Mouse (Mus musculus) stomach, embryonic 16.5 days (tissue): ENCODE data around the gene Fxyd3. TPM values are rescaled to one million over a fixed set of nuclear protein-coding genes. Genes with fewer than 3 reads are reported as not detected.

Source experiments
- ATAC-seq: fragments of 200-750 bp; cut with Nextera tagmentation; 2 replicates; pipeline ENCODE4 v1.8.0; 2017; ENCODE audit warnings: moderate number of reproducible peaks, moderate TSS enrichment; ENCODE audit not compliant: insufficient read depth, low FRiP score
- H3K27ac ChIP-seq: fragments of 300-500 bp; sonication (generic); 2 replicates; pipeline ENCODE4 v1.5.1; 2014; ENCODE audit warnings: low read length
- H3K27me3 ChIP-seq: fragments of 300-500 bp; sonication (generic); 2 replicates; pipeline ENCODE4 v1.6.1; 2014; ENCODE audit warnings: low read length, control low read depth, mixed read lengths; ENCODE audit not compliant: control insufficient read depth, insufficient read depth
- H3K36me3 ChIP-seq: fragments of 300-500 bp; sonication (generic); 2 replicates; pipeline ENCODE4 v1.6.1; 2014; ENCODE audit warnings: low read length; ENCODE audit not compliant: control insufficient read depth, insufficient read depth
- H3K4me1 ChIP-seq: fragments of 300-500 bp; sonication (generic); 2 replicates; pipeline ENCODE4 v1.6.1; 2014; ENCODE audit warnings: low read length, control low read depth, mixed read lengths; ENCODE audit not compliant: control insufficient read depth, insufficient read depth
- H3K4me2 ChIP-seq: fragments of 300-500 bp; sonication (generic); 2 replicates; pipeline ENCODE4 v1.6.1; 2014; ENCODE audit warnings: low read depth, low read length, mixed read lengths
- H3K4me3 ChIP-seq: fragments of 300-500 bp; sonication (generic); replicated peaks from 2 replicates; pipeline ENCODE4 v1.5.1; 2014; ENCODE audit warnings: mild to moderate bottlenecking, low read length
- H3K9ac ChIP-seq: fragments of 300-500 bp; sonication (generic); 2 replicates; pipeline ENCODE4 v1.6.1; 2014; ENCODE audit warnings: low read length
- H3K9me3 ChIP-seq: fragments of 300-500 bp; sonication (generic); replicated peaks from 2 replicates; pipeline ENCODE4 v1.6.1; 2016; ENCODE audit warnings: low read length, control low read depth; ENCODE audit not compliant: control insufficient read depth
- WGBS: fragments of 180-500 bp; shearing (Covaris S2); extraction: QIAGEN DNeasy Blood & Tissue Kit; methylation state at CpG from one replicate; pipeline ENCODE4 v1.1.7; 2014; 5-methylcytosine and 5-hydroxymethylcytosine counted together
- polyA plus RNA-seq: library from polyadenylated mRNA; unstranded; fragments of >200 nt; fragmentation: Nextera tagmentation; extraction: Ambion mirVana; gene quantifications from 2 replicates; pipeline ENCODE4 v1.2.1, GENCODE M21; 2015

Fxyd3 gene
- polyA plus RNA-seq, 1 experiment from 2014 or later, result 497 TPM

GRCm38 (mm10) chr7:31069491-31069890 is 7.0 kb downstream of the Fxyd3 start:
- Histone ChIP-seq H3K9me3 (no peaks in the 10 kb centered on the region), H3K4me2 (no peak overlapping the region), H3K4me1 (peaks cover 22% of the 10 kb centered on the region), H3K27ac (no peak overlapping the region), H3K4me3 (no peak overlapping the region), H3K27me3 (no peaks in the 10 kb centered on the region), H3K9ac (no peak overlapping the region), H3K36me3 (no peaks in the 10 kb centered on the region)
- 85% methylated on average over 14 of the region's 14 CpGs for WGBS
- ATAC-seq, result no peak

GRCm38 (mm10) chr7:31067836-31068235 is 8.7 kb downstream of the Fxyd3 start:
- peak overlapping the region; percentile 40 for H3K9ac ChIP-seq
- no peaks in the 10 kb centered on the region for H3K27me3 ChIP-seq
- peak; percentile 46 for ATAC-seq
- H3K4me2 ChIP-seq, result no peak overlapping the region
- no peaks in the 10 kb centered on the region for H3K36me3 ChIP-seq
- H3K9me3 ChIP-seq, result no peaks in the 10 kb centered on the region
- H3K27ac ChIP-seq, result peak overlapping the region; percentile 66
- peaks cover 17% of the 10 kb centered on the region for H3K4me1 ChIP-seq
- WGBS, result 31% methylated on average over 5 of the region's 5 CpGs
- no peak overlapping the region for H3K4me3 ChIP-seq

GRCm38 (mm10) chr7:31063074-31063560 is 13.4 kb downstream of the Fxyd3 start:
- no peak overlapping the region for H3K4me3 ChIP-seq

GRCm38 (mm10) chr7:31060621-31061010 is 15.9 kb downstream of the Fxyd3 start:
- no peak overlapping the region for H3K4me2 ChIP-seq
- peaks cover 5% of the 10 kb centered on the region; the same call in 1 of the 2 replicates for H3K4me1 ChIP-seq
- 88% methylated on average over 7 of the region's 7 CpGs for WGBS
- H3K9ac ChIP-seq, result no peak overlapping the region
- no peaks in the 10 kb centered on the region for H3K36me3 ChIP-seq
- H3K9me3 ChIP-seq, result no peaks in the 10 kb centered on the region
- ATAC-seq, result no peak
- no peak overlapping the region for H3K4me3 ChIP-seq
- no peak overlapping the region for H3K27ac ChIP-seq
- H3K27me3 ChIP-seq, result no peaks in the 10 kb centered on the region

More at GRCm38 (mm10) chr7:31063074-31063560, 13.4 kb downstream of the Fxyd3 start:
- ATAC-seq, result no peak
- Histone ChIP-seq H3K4me1 (peaks cover 7% of the 10 kb centered on the region; the same call in 1 of the 2 replicates), H3K27ac (no peak overlapping the region), H3K4me2 (no peak overlapping the region), H3K36me3 (no peaks in the 10 kb centered on the region), H3K27me3 (no peaks in the 10 kb centered on the region), H3K9ac (no peak overlapping the region), H3K9me3 (no peaks in the 10 kb centered on the region)
- 84% methylated on average over 12 of the region's 12 CpGs for WGBS

GRCm38 (mm10) chr7:31059919-31060620 is 16.4 kb downstream of the Fxyd3 start:
- Histone ChIP-seq H3K4me2 (no peak overlapping the region), H3K4me1 (peaks cover 5% of the 10 kb centered on the region; the same call in 1 of the 2 replicates), H3K27me3 (no peaks in the 10 kb centered on the region), H3K9ac (peak overlapping the region; percentile 26; the same call in 1 of the 2 replicates), H3K36me3 (no peaks in the 10 kb centered on the region), H3K9me3 (no peaks in the 10 kb centered on the region), H3K27ac (no peak overlapping the region), H3K4me3 (no peak overlapping the region)
- no peak for ATAC-seq
- 72% methylated on average over 11 of the region's 11 CpGs for WGBS

- Histone ChIP-seq H3K9ac (peak within 1 kb of the TSS; percentile 26; the same call in 1 of the 2 replicates), H3K36me3 (no peaks in the 10 kb centered on the region), H3K27ac (no peak within 1 kb of the TSS), H3K9me3 (no peaks in the 10 kb centered on the region), H3K4me1 (peaks cover 10% of the 10 kb centered on the region; the same call in 1 of the 2 replicates), H3K4me2 (no peak within 1 kb of the TSS), H3K27me3 (no peaks in the 10 kb centered on the region), H3K4me3 (no peak within 1 kb of the TSS)
- WGBS, result 4% methylated on average over 2 of the region's 2 CpGs
- peak; percentile 41 for ATAC-seq
Observed at GRCm38 (mm10) chr7:31059108-31059507, 17.4 kb downstream of the Fxyd3 start, which contains the start of gene Lgi4. TSS of gene Lgi4 (plus strand) at chr7:31059342.

- no peak overlapping the region for H3K4me3 ChIP-seq
- H3K9me3 ChIP-seq, result no peaks in the 10 kb centered on the region
- no peaks in the 10 kb centered on the region for H3K36me3 ChIP-seq
- H3K27ac ChIP-seq, result no peak overlapping the region
- no peak for ATAC-seq
- WGBS, result 86% methylated on average over 6 of the region's 6 CpGs
- H3K4me2 ChIP-seq, result no peak overlapping the region
- peaks cover 11% of the 10 kb centered on the region; the same call in 1 of the 2 replicates for H3K4me1 ChIP-seq
- peaks cover 5% of the 10 kb centered on the region for H3K27me3 ChIP-seq
- H3K9ac ChIP-seq, result no peak overlapping the region
Observed at GRCm38 (mm10) chr7:31058211-31058610, 18.3 kb downstream of the Fxyd3 start.

- Histone ChIP-seq H3K4me3 (no peak overlapping the region), H3K4me2 (no peak overlapping the region), H3K9me3 (no peaks in the 10 kb centered on the region), H3K27me3 (peaks cover 10% of the 10 kb centered on the region), H3K36me3 (no peaks in the 10 kb centered on the region), H3K27ac (no peak overlapping the region), H3K4me1 (peaks cover 16% of the 10 kb centered on the region), H3K9ac (no peak overlapping the region)
- ATAC-seq, result no peak
- WGBS, result 67% methylated on average over 5 of the region's 5 CpGs
Observed at GRCm38 (mm10) chr7:31057730-31058129, 18.8 kb downstream of the Fxyd3 start.

GRCm38 (mm10) chr7:31057071-31057470 is 19.4 kb downstream of the Fxyd3 start, which contains the start of gene Fxyd1:
TSS of gene Fxyd1 (minus strand) at chr7:31057199.
- 77% methylated on average over 2 of the region's 2 CpGs for WGBS
- Histone ChIP-seq H3K36me3 (no peaks in the 10 kb centered on the region), H3K9ac (no peak within 1 kb of the TSS)

More at GRCm38 (mm10) chr7:31057071-31057470, 19.4 kb downstream of the Fxyd3 start, which contains the start of gene Fxyd1:
- Histone ChIP-seq H3K4me2 (peak within 1 kb of the TSS; percentile 53; the same call in 1 of the 2 replicates), H3K4me3 (no peak within 1 kb of the TSS), H3K9me3 (no peaks in the 10 kb centered on the region), H3K4me1 (peaks cover 21% of the 10 kb centered on the region), H3K27me3 (peaks cover 16% of the 10 kb centered on the region), H3K27ac (peak within 1 kb of the TSS; percentile 48; the same call in 1 of the 2 replicates)
- ATAC-seq, result no peak
